Comparison of ENCODE assay signal across 10 mouse cellular contexts in genomic region chr14:24902870-24903269, GRCm38 (mm10).
DNase-seq lines count a peak whose midpoint lies in the region; ATAC-seq lines count a peak whose summit lies in the region.
"Had no signal": no experiment of that assay in that cellular context is flagged by ENCODE, and none has a peak within 500 bp of the region (broad histone marks: within the 10 kb centered on the region; RNA-seq: fewer than 3 reads in every experiment).

No protein-coding gene starts in this region.

- H3K4me1 ChIP-seq in forebrain, embryonic 11.5 days (replicated peaks; ENCODE audit: control insufficient read depth, insufficient read depth, low read length) = no peaks in the 10 kb centered on the region
- H3K4me1 ChIP-seq in forebrain, embryonic 13.5 days = peaks cover 8% of the 10 kb centered on the region
- no peaks in the 10 kb centered on the region for H3K4me1 ChIP-seq in midbrain, embryonic 14.5 days (ENCODE audit: control insufficient read depth, insufficient read depth, low read length)
- peaks cover 4% of the 10 kb centered on the region; the same call in 1 of the 2 replicates for H3K4me1 ChIP-seq in midbrain, embryonic 11.5 days (ENCODE audit: control insufficient read depth, insufficient read depth, low read length)

- no peaks in the 10 kb centered on the region for H3K36me3 ChIP-seq in forebrain, embryonic 11.5 days (ENCODE audit: control insufficient read depth, insufficient read depth, low read length)
- H3K36me3 ChIP-seq in forebrain, embryonic 13.5 days (ENCODE audit: poor library complexity, severe bottlenecking) = no peaks in the 10 kb centered on the region
- no peaks in the 10 kb centered on the region for H3K36me3 ChIP-seq in midbrain, embryonic 14.5 days (ENCODE audit: control insufficient read depth, insufficient read depth, low read length)
- no peaks in the 10 kb centered on the region for H3K36me3 ChIP-seq in midbrain, embryonic 11.5 days (ENCODE audit: control insufficient read depth, insufficient read depth, low read length)

- H3K9ac ChIP-seq in forebrain, embryonic 11.5 days (ENCODE audit: low read length) = no peak overlapping the region
- no peak overlapping the region for H3K9ac ChIP-seq in forebrain, embryonic 13.5 days
- H3K9ac ChIP-seq in midbrain, embryonic 14.5 days (replicated peaks; ENCODE audit: low read length) = no peak overlapping the region
- H3K9ac ChIP-seq in midbrain, embryonic 11.5 days (ENCODE audit: low read length) = no peak overlapping the region

- ATAC-seq in forebrain, embryonic 11.5 days (replicated peaks; ENCODE audit: low FRiP score) = no peak
- no peak for ATAC-seq in forebrain, embryonic 13.5 days
- no peak for ATAC-seq in midbrain, embryonic 14.5 days (ENCODE audit: low FRiP score, low TSS enrichment)
- no peak for ATAC-seq in midbrain, embryonic 11.5 days (ENCODE audit: low FRiP score)

- no peaks in the 10 kb centered on the region for H3K27me3 ChIP-seq in forebrain, embryonic 11.5 days (ENCODE audit: control insufficient read depth, insufficient read depth, low read length)
- H3K27me3 ChIP-seq in forebrain, embryonic 13.5 days = no peaks in the 10 kb centered on the region
- H3K27me3 ChIP-seq in midbrain, embryonic 14.5 days (ENCODE audit: control insufficient read depth, insufficient read depth, low read length) = no peaks in the 10 kb centered on the region
- H3K27me3 ChIP-seq in midbrain, embryonic 11.5 days (ENCODE audit: control insufficient read depth, insufficient read depth, low read length) = no peaks in the 10 kb centered on the region

- WGBS in forebrain, embryonic 11.5 days = 16% methylated on average over 3 of the region's 4 CpGs
- WGBS in forebrain, embryonic 13.5 days = 21% methylated on average over 3 of the region's 4 CpGs
- WGBS in midbrain, embryonic 14.5 days = 15% methylated on average over 3 of the region's 4 CpGs
- 30% methylated on average over 3 of the region's 4 CpGs for WGBS in midbrain, embryonic 11.5 days

- H3K27ac ChIP-seq in forebrain, embryonic 11.5 days (ENCODE audit: low read depth, low read length) = no peak overlapping the region
- no peak overlapping the region; the same call in 1 of the 2 replicates for H3K27ac ChIP-seq in forebrain, embryonic 13.5 days
- no peak overlapping the region for H3K27ac ChIP-seq in midbrain, embryonic 14.5 days (replicated peaks; ENCODE audit: low read depth, low read length)
- H3K27ac ChIP-seq in midbrain, embryonic 11.5 days (ENCODE audit: low read depth, low read length) = no peak overlapping the region

- no peak overlapping the region for H3K4me3 ChIP-seq in forebrain, embryonic 11.5 days (ENCODE audit: low read depth, low read length)
- no peak overlapping the region for H3K4me3 ChIP-seq in forebrain, embryonic 13.5 days
- no peak overlapping the region for H3K4me3 ChIP-seq in midbrain, embryonic 14.5 days (replicated peaks; ENCODE audit: low read depth, low read length)
- H3K4me3 ChIP-seq in midbrain, embryonic 11.5 days (ENCODE audit: low read depth, low read length) = no peak overlapping the region
- H3K4me3 ChIP-seq: myocyte had no signal

- H3K9me3 ChIP-seq in forebrain, embryonic 11.5 days (ENCODE audit: control insufficient read depth, low read length) = no peaks in the 10 kb centered on the region
- no peaks in the 10 kb centered on the region for H3K9me3 ChIP-seq in forebrain, embryonic 13.5 days (replicated peaks)
- no peaks in the 10 kb centered on the region for H3K9me3 ChIP-seq in midbrain, embryonic 14.5 days (ENCODE audit: control insufficient read depth, low read length)
- no peaks in the 10 kb centered on the region for H3K9me3 ChIP-seq in midbrain, embryonic 11.5 days (ENCODE audit: control insufficient read depth, low read length)

- H3K4me2 ChIP-seq in forebrain, embryonic 11.5 days (ENCODE audit: low read depth, low read length, severe bottlenecking) = no peak overlapping the region
- H3K4me2 ChIP-seq in forebrain, embryonic 13.5 days = no peak overlapping the region
- no peak overlapping the region for H3K4me2 ChIP-seq in midbrain, embryonic 14.5 days (ENCODE audit: low read length)
- no peak overlapping the region for H3K4me2 ChIP-seq in midbrain, embryonic 11.5 days

- peak; percentile 51 for DNase-seq in forebrain, embryonic 11.5 days (ENCODE audit: low spot score)
- peak; percentile 40 for DNase-seq in midbrain, embryonic 14.5 days
- DNase-seq in midbrain, embryonic 11.5 days (ENCODE audit: low spot score, missing footprints) = no peak
- DNase-seq in heart, adult 8-10 months (ENCODE audit: low spot score) = peak; percentile 72
- DNase-seq in lung, postnatal 36 days = peak; percentile 10
- no peak for DNase-seq in thymus, postnatal 10 days (ENCODE audit: low spot score in 2 of 2)
- DNase-seq in natural killer cell, adult 2 months (ENCODE audit: low spot score in 2 of 2) = no peak
- DNase-seq: kidney, postnatal 25 days had no signal

Comparison
In these comparisons a context has a peak if more than half of its experiments do, and no peak if none do; other contexts are left out.
1. DNase-seq: peak in forebrain, embryonic 11.5 days (single experiment), midbrain, embryonic 14.5 days (single experiment), heart, adult 8-10 months (single experiment) and lung, postnatal 36 days (single experiment); none in midbrain, embryonic 11.5 days (single experiment), thymus, postnatal 10 days (0 of 2) and natural killer cell, adult 2 months (0 of 2).